Mouse (Mus musculus) bone marrow, adult 2 months (tissue): ENCODE data around the gene Rnd1. TPM values are rescaled to one million over a fixed set of nuclear protein-coding genes. Genes with fewer than 3 reads are reported as not detected.

Experiments used
- H3K27ac ChIP-seq: fragments of 200-500 bp; 2 replicates; pipeline ENCODE4 v1.5.1; 2012; ENCODE audit warnings: low read depth, mild to moderate bottlenecking, control low read depth, inconsistent platforms, low read length; ENCODE audit not compliant: control insufficient read depth, poor library complexity, insufficient read depth
- H3K4me1 ChIP-seq: fragments of 200-500 bp; 2 replicates; pipeline ENCODE4 v1.6.1; 2011; ENCODE audit warnings: low read length; ENCODE audit not compliant: control insufficient read depth, insufficient read depth
- H3K4me3 ChIP-seq: fragments of 200-500 bp; replicated peaks from 2 replicates; pipeline ENCODE3; 2011; ENCODE audit warnings: mild to moderate bottlenecking, low read depth, low read length, control low read depth; ENCODE audit not compliant: control insufficient read depth
- CTCF ChIP-seq: fragments of 200-500 bp; IDR thresholded peaks from 2 replicates; pipeline ENCODE4 v1.5.1; 2011; ENCODE audit warnings: low read length, control low read depth; ENCODE audit not compliant: control insufficient read depth, insufficient read depth
- POLR2A ChIP-seq: fragments of 200-500 bp; IDR thresholded peaks from 2 replicates; pipeline ENCODE4 v1.6.1; 2011; ENCODE audit warnings: low read depth, mild to moderate bottlenecking, control low read depth, low read length, borderline replicate concordance; ENCODE audit not compliant: control insufficient read depth
- WGBS: fragments of 180-500 bp; shearing (Covaris S2); methylation state at CpG from one replicate; pipeline ENCODE4 v1.1.7; 2018; 5-methylcytosine and 5-hydroxymethylcytosine counted together
- polyA plus RNA-seq: library from polyadenylated mRNA; stranded (reverse); fragments of >200 nt; gene quantifications from 2 replicates; pipeline ENCODE4 v1.2.4, GENCODE M21; 2011; ENCODE audit warnings: low replicate concordance; ENCODE audit not compliant: missing spikeins, insufficient read depth, insufficient read length

Rnd1 gene
- polyA plus RNA-seq, 1 experiment = 2.3 TPM

GRCm38 (mm10) chr15:98685926-98686325 lies 8.7 kb upstream of the Rnd1 start:
- Histone ChIP-seq H3K27ac (no peak overlapping the region), H3K4me1 (peaks cover 8% of the 10 kb centered on the region), H3K4me3 (no peak overlapping the region)
- TF ChIP-seq CTCF (peak; percentile 25; the same call in 1 of the 2 replicates), POLR2A (no peak)
- 73% methylated on average over 3 of the region's 3 CpGs for whole genome bisulfite sequencing

DNA sequence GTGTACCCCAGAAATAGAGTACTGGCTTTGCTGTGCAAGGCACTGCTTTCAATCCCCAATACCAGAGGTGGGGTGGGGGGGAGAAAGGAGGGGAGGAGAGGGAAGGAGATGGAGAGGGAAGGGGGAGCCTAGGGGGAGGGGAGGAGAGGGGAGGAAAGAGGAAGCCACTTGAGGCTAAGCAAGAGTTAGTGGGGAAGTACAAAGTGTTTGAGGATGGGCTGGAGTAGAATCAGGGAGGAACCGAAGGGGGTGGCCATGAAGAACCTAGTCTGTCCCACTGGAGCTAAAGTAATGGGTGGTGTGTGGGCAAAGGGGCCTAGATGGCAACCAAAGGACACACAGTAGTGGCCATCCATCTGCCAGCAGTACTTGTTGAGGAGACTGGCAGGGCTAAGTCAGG lies 6.5 kb upstream of the Rnd1 start:
- no peak for TF ChIP-seq POLR2A
- TF ChIP-seq CTCF = no peak
- Histone ChIP-seq H3K27ac (peak overlapping the region; percentile 80), H3K4me3 (no peak overlapping the region), H3K4me1 (peaks cover 6% of the 10 kb centered on the region)
- 0% methylated on average over 1 of the region's 1 CpGs for WGBS

- no peak for TF ChIP-seq CTCF
- no peak for TF ChIP-seq POLR2A
- H3K4me1 ChIP-seq = peaks cover 6% of the 10 kb centered on the region
- H3K4me3 ChIP-seq = no peak overlapping the region
- 22% methylated on average over 10 of the region's 10 CpGs for WGBS
- peak overlapping the region; percentile 40; the same call in 1 of the 2 replicates for H3K27ac ChIP-seq
Observed at GRCm38 (mm10) chr15:98683177-98683576, 5.9 kb upstream of the Rnd1 start.

DNA sequence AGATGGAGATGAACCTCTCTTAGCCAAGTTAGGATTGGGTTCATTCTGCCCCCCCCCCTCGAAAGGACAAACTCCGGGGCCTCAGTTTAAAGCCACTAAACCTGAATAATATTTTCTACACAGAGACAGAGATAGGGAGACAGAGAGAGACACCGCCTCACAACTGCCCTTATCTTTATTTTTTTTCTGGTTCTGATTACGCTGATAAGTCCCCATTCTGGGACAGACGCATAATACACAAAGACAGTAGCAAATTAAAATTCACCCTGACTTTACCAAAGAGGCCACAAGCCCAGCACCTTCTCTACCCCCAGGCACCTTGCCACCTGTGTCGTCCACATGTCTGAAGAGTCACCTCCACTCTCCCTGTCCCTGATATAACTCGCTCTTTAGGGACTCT lies 4.4 kb upstream of the Rnd1 start:
- Histone ChIP-seq H3K4me3 (no peak overlapping the region), H3K27ac (no peak overlapping the region), H3K4me1 (peaks cover 6% of the 10 kb centered on the region)
- 78% methylated on average over 7 of the region's 7 CpGs for WGBS
- TF ChIP-seq CTCF (no peak), POLR2A (no peak)

GRCm38 (mm10) chr15:98680660-98681059 lies 3.4 kb upstream of the Rnd1 start:
- no peak overlapping the region for H3K27ac ChIP-seq
- TF ChIP-seq POLR2A = no peak
- TF ChIP-seq CTCF = no peak
- no peak overlapping the region for H3K4me3 ChIP-seq
- H3K4me1 ChIP-seq = peaks cover 8% of the 10 kb centered on the region
- 82% methylated on average over 8 of the region's 8 CpGs for WGBS

GRCm38 (mm10) chr15:98677977-98678376 lies 716 bp upstream of the Rnd1 start:
- WGBS = 74% methylated on average over 7 of the region's 7 CpGs
- Histone ChIP-seq H3K4me3 (no peak overlapping the region), H3K4me1 (peaks cover 2% of the 10 kb centered on the region; the same call in 1 of the 2 replicates), H3K27ac (no peak overlapping the region)
- TF ChIP-seq CTCF = no peak
- no peak for TF ChIP-seq POLR2A

- 3% methylated on average over 9 of the region's 9 CpGs for WGBS
- TF ChIP-seq CTCF = no peak
- TF ChIP-seq POLR2A = no peak
- H3K4me3 ChIP-seq = peak overlapping the region; percentile 92
- no peak overlapping the region for H3K27ac ChIP-seq
- H3K4me1 ChIP-seq = peaks cover 3% of the 10 kb centered on the region; the same call in 1 of the 2 replicates
Observed at GRCm38 (mm10) chr15:98676471-98676870, 790 bp downstream of the Rnd1 start.

- Histone ChIP-seq H3K27ac (no peak overlapping the region), H3K4me1 (peaks cover 3% of the 10 kb centered on the region; the same call in 1 of the 2 replicates), H3K4me3 (peak overlapping the region; percentile 23)
- TF ChIP-seq POLR2A (no peak), CTCF (no peak)
- 12% methylated on average over 14 of the region's 14 CpGs for WGBS
Observed at GRCm38 (mm10) chr15:98675634-98676250, 1.5 kb downstream of the Rnd1 start.

DNA sequence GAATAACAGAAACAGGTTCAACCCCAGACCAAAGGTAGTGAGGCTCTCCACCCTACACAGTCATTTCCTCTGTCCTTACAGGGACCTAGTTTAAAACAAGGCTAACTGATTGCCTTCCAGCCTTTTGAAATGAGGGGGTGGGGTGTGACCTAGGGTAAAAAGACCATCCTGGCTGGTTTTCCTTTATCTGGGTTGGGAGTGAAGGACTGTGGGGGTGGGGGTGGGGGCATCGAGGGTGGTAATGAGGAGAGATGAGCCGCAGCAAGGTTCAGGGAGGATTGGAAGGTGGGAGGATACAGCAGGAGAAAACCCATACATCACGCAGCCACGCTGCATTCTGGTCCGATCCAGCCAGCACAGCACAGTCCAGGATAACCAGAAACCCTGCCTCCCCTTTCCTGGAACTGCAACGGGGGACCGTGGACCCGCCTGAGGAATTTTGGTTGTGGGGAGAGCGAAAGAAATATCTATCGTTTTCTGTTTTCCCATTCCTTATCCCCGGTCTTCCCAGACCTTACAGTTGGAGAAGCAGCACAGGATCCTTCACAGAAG lies 2.2 kb downstream of the Rnd1 start:
- peaks cover 3% of the 10 kb centered on the region; the same call in 1 of the 2 replicates for H3K4me1 ChIP-seq
- no peak overlapping the region for H3K27ac ChIP-seq
- WGBS = 22% methylated on average over 11 of the region's 11 CpGs
- TF ChIP-seq POLR2A (no peak), CTCF (no peak)
- H3K4me3 ChIP-seq = no peak overlapping the region
